Mouse (Mus musculus) kidney, adult 10 weeks (tissue): ENCODE results near the gene Olfr203. TPM values are rescaled to one million over a fixed set of nuclear protein-coding genes. Genes with fewer than 3 reads are reported as not detected.

Experiments used
- polyA plus RNA-seq: library from polyadenylated mRNA; stranded (reverse); fragments of 350-450 nt; fragmentation: Illumina TruSeq; extraction: RNeasy Lipid Tissue Mini Kit (QIAGEN cat#74804); gene quantifications from one replicate; pipeline ENCODE4 v1.2.3, GENCODE M21; 2014; ENCODE audit warnings: low read depth, low replicate concordance

Olfr203 gene
- polyA plus RNA-seq = not detected

GRCm38 (mm10) chr16:59298581-59298980 is at the start of gene Olfr203:
Olfr203 (plus strand) TSS chr16:59298881.

GRCm38 (mm10) chr16:59272532-59272931 is 26.1 kb upstream of the Olfr203 start, which contains the start of gene Olfr201:
Olfr201 (minus strand) TSS chr16:59272632.

GRCm38 (mm10) chr16:59286693-59287092 is 12.0 kb upstream of the Olfr203 start, which contains the start of gene Olfr202:
Olfr202 (minus strand) TSS chr16:59286793.

GRCm38 (mm10) chr16:59318148-59318547 is 19.5 kb downstream of the Olfr203 start, which contains the start of gene Olfr204:
Olfr204 (minus strand) TSS chr16:59318248.

GRCm38 (mm10) chr16:59331038-59331437 is 32.4 kb downstream of the Olfr203 start, which contains the start of gene Olfr205:
Olfr205 (minus strand) TSS chr16:59331138.

GRCm38 (mm10) chr16:59349146-59349545 is 50.5 kb downstream of the Olfr203 start, which contains the start of gene Olfr206:
Olfr206 (minus strand) TSS chr16:59349246.

Other genes starting within 250 kb of the Olfr203 start
- gene Olfr190, start 220.9 kb upstream of the Olfr203 start, polyA plus RNA-seq = not detected
- not detected for gene Olfr191, start 209.1 kb upstream of the Olfr203 start, polyA plus RNA-seq
- gene Olfr193, start 187.0 kb upstream of the Olfr203 start, polyA plus RNA-seq = not detected
- not detected for gene Olfr194, start 177.8 kb upstream of the Olfr203 start, polyA plus RNA-seq
- gene Olfr195, start 151.8 kb upstream of the Olfr203 start, polyA plus RNA-seq = 0.49 TPM
- gene Olfr196, start 128.4 kb upstream of the Olfr203 start, polyA plus RNA-seq = not detected
- gene Olfr198, start 95.3 kb upstream of the Olfr203 start, polyA plus RNA-seq = not detected
- not detected for gene Olfr199, start 79.1 kb upstream of the Olfr203 start, polyA plus RNA-seq
- gene Olfr201, start 26.2 kb upstream of the Olfr203 start, polyA plus RNA-seq = not detected
- not detected for gene Olfr202, start 12.1 kb upstream of the Olfr203 start, polyA plus RNA-seq
- not detected for gene Olfr204, start 19.4 kb downstream of the Olfr203 start, polyA plus RNA-seq
- not detected for gene Olfr205, start 32.3 kb downstream of the Olfr203 start, polyA plus RNA-seq
- gene Olfr206, start 50.4 kb downstream of the Olfr203 start, polyA plus RNA-seq = not detected
- gene Olfr209, start 65.1 kb downstream of the Olfr203 start, polyA plus RNA-seq = not detected
- not detected for gene Gabrr3, start 108.5 kb downstream of the Olfr203 start, polyA plus RNA-seq
- 37.2 TPM for gene Riox2, start 172.9 kb downstream of the Olfr203 start, polyA plus RNA-seq